Mouse (Mus musculus): Measurements from ENCODE around the gene Zkscan4. TPM values are rescaled to one million over a fixed set of nuclear protein-coding genes. Genes with fewer than 3 reads are reported as not detected.
"Not testable (repeated sequence)": the region's sequence is repeated elsewhere in the genome, so short reads cannot be mapped to it uniquely, and the experiment has no call there.

Gene Zkscan4
- polyA plus RNA-seq (2016; fragmentation: Nextera tagmentation; extraction: Ambion mirVana), result 3.7 and 4.0 TPM in 2 replicates

DNA sequence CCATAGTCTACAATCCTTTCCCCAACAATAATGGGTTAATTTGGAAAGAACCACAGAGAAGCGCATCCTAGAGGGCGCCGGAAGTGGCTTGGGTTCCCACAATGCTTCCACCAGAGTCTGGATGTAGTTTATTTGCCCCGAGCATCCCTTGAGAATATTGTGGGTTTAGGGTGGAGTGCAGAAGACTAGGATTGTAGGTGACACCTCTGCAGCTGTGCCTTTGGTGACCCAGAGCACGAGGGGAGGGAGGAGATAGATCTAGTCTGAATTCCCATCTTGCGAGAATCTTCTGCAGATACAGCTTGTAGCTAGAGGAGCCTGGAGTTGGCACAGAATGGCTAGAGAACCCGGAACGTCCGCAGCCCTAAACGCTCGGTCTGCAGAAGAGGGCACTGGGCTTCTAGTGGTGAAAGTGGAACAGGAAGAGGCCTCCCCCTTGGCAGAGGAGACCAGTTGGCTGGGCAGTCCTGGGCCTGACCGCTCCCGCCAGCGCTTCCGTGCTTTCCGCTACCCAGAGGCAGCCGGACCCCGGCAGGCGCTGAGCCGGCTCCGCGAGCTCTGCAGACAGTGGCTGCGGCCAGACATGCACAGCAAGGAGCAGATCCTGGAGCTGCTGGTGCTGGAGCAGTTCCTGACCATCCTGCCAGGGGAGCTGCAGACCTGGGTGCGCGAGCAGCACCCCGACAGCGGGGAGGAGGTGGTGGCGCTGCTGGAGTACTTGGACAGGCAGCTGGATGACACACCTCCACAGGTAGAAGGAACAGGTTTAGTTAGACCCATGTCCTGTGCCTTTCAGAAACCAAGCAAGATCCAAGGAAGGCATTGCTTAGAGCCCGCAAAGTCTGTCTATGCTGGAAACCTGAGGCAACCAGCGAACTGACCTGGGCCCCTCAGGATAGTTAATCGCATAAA is at the start of gene Zkscan4, which contains the start of gene Gm10065:
Gene Zkscan4, plus strand, starts transcription at position 149 of the 912 bp plus-strand sequence.
Gene Gm10065, minus strand, starts transcription at position 683 of the 912 bp plus-strand sequence.
- H3K4me3 ChIP-seq, result peak within 1 kb of the TSS; percentile 69
- H3K9me3 ChIP-seq; H3K27me3 ChIP-seq (ENCODE audit: poor library complexity, severe bottlenecking); H3K36me3 ChIP-seq (replicated peaks): not testable (repeated sequence)
- peaks cover 14% of the 10 kb centered on the region for H3K4me1 ChIP-seq
- 4% methylated on average over 31 of the region's 31 CpGs for WGBS
- peak; percentile 67 for DNase-seq (ENCODE audit: extremely low spot score, low spot score)
- peak within 1 kb of the TSS; percentile 82 for H3K27ac ChIP-seq

DNA sequence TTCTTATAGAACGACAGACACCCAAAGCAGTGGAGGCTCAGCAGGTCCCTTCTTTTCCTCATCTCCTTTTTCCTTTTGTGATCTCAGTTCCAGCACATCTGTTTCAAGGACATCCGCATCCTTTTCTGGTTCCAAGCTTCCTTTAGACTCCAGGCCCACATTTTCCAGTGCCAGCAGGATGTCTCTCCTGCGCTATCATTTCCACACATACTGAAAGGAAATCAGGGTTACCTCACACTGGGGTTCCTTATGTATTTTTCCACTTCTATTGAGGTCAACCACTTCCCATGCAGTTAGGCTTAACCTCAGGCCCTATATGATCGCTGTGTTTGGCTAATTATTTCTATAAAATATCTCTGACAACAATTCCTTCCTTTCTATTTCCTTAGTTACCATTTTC is 43.2 kb upstream of the Zkscan4 start:
- H3K4me3 ChIP-seq, result no peak overlapping the region
- no peaks in the 10 kb centered on the region for H3K27me3 ChIP-seq (ENCODE audit: poor library complexity, severe bottlenecking)
- 86% methylated on average over 4 of the region's 4 CpGs for WGBS
- H3K36me3 ChIP-seq (replicated peaks), result 0 out of 2 replicates have a peak, but pooled peaks cover 4% of the 10 kb centered on the region
- no peaks in the 10 kb centered on the region; the same call in 1 of the 2 replicates for H3K9me3 ChIP-seq
- peaks cover 8% of the 10 kb centered on the region for H3K4me1 ChIP-seq
- no peak overlapping the region for H3K27ac ChIP-seq
- DNase-seq (ENCODE audit: extremely low spot score, low spot score), result no peak

DNA sequence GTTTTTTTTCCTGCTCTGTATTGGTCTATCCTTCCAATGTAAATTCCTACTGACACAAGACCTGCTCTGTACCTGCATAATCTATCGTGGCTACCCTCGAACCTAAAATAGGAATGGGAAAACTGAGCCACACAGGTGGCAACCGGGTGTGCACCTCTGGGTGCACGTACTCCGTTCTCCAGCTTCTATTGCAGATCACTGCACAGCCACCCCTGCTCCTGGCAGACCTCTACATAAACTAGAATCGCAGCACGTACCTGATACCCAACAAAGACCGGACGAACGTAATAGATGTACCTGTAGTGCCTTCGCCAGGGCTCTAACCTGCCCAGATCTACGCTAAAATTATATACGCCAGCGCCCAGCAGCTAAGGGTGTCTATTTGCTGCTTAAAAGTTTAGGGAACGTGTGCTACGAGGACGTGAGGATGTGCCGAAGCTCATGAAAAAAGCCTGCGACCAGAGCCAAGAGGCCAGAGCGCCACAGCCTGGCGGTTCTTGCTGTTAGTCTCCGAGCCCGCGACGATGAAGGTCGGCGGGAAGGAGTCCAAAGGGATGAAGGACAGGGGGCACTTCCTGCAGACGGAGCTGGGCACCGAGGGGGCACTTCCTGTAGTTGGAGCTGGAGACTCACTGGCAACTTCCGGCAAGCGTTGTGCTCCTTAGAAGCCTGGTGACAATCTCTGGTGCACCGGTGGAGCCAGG is 38.1 kb upstream of the Zkscan4 start, which contains the start of gene Pgbd1:
Gene Pgbd1, minus strand, starts transcription at position 556 of the 704 bp plus-strand sequence.
- peak within 1 kb of the TSS; percentile 64 for H3K4me3 ChIP-seq
- DNase-seq (ENCODE audit: extremely low spot score, low spot score), result peak; percentile 83
- peak within 1 kb of the TSS; percentile 87 for H3K27ac ChIP-seq
- H3K4me1 ChIP-seq, result peaks cover 20% of the 10 kb centered on the region
- peaks cover 32% of the 10 kb centered on the region for H3K36me3 ChIP-seq (replicated peaks)
- WGBS, result 1% methylated on average over 32 of the region's 32 CpGs
- H3K9me3 ChIP-seq, result no peaks in the 10 kb centered on the region; the same call in 1 of the 2 replicates
- H3K27me3 ChIP-seq (ENCODE audit: poor library complexity, severe bottlenecking), result no peaks in the 10 kb centered on the region

DNA sequence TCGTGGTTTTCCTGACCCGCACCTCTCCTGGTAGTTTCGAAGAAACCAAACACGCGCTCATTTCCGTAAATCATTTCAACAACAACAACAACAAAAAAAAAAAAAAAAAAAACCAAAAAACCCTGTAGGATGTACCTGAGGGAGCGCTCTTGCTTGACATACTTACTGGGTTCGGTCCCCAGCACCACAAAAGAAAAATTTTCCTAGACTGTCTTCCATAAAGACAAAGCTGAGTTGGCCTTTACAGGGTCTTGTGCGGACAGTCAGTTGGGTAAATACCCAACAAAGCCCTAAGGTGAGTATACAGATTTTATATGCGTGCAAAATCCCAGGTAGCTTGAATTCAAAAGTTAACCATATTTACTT is 37.5 kb upstream of the Zkscan4 start:
- H3K36me3 ChIP-seq (replicated peaks), result peaks cover 37% of the 10 kb centered on the region
- H3K9me3 ChIP-seq, result no peaks in the 10 kb centered on the region; the same call in 1 of the 2 replicates
- H3K27ac ChIP-seq, result peak overlapping the region; percentile 87
- H3K4me1 ChIP-seq, result peaks cover 20% of the 10 kb centered on the region
- DNase-seq (ENCODE audit: extremely low spot score, low spot score), result no peak
- no peaks in the 10 kb centered on the region for H3K27me3 ChIP-seq (ENCODE audit: poor library complexity, severe bottlenecking)
- 16% methylated on average over 10 of the region's 10 CpGs for WGBS
- H3K4me3 ChIP-seq, result peak overlapping the region; percentile 64

DNA sequence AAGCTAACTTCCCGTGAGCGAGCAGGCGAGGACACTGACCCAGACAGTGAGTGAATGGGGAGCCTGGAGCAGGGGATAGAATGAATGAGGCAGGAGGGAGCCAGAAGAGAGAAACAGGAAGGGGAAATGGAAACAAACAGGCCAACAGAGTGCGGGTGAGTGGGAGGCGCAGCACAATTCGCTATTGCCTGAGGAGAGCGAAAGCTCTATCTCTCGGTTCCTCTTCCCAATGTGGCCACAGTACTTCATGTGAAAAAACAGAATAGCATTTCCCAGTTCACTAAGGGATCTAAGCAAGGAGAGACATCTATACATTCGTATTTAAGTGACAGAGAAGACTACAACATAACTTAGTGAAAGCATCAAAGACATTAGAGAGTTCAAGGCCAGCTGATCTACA is 31.9 kb upstream of the Zkscan4 start:
- H3K27me3 ChIP-seq (ENCODE audit: poor library complexity, severe bottlenecking), result no peaks in the 10 kb centered on the region
- H3K4me1 ChIP-seq, result no peaks in the 10 kb centered on the region
- no peak overlapping the region for H3K27ac ChIP-seq
- 86% methylated on average over 9 of the region's 9 CpGs for WGBS
- H3K4me3 ChIP-seq, result no peak overlapping the region
- no peaks in the 10 kb centered on the region for H3K9me3 ChIP-seq
- H3K36me3 ChIP-seq (replicated peaks), result peaks cover 80% of the 10 kb centered on the region
- DNase-seq (ENCODE audit: extremely low spot score, low spot score), result no peak

DNA sequence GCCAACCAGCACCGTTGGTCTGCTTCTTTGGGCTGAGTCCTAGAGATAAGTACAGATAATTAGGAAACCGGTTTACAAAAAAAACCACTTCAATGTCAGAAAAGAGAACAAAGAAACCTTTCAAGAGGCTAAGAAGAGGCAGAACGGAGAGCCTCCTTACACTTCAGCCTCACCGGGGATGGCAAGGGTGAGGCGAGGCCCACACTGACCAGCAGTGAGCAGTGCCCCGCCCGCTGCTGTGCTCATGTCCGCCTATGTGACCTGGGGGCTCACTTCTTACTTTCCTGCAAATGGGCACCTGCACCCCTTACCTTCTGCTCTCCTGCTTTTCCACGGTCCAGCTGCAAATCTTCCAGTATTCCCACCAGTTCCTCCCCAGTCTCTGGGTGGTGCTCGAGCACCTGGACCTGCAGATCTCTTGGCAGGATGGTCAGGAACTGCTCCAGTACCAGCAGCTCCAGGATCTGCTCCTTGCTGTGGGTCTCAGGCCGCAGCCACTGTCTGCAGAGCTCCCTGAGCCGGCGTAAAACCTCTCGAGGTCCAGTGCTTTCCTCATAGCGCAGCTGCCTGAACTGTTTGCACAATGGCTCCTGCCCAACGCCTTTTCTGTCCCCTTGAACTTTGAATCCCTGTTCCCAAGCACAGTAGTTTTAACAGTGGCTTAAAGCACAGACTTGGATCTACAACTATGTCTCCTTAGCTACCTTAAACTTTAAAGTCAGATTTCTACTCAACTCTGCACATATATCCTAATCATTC is 30.7 kb upstream of the Zkscan4 start:
- H3K4me1 ChIP-seq, result peaks cover 10% of the 10 kb centered on the region
- peaks cover 76% of the 10 kb centered on the region for H3K36me3 ChIP-seq (replicated peaks)
- H3K9me3 ChIP-seq, result no peaks in the 10 kb centered on the region
- 84% methylated on average over 16 of the region's 16 CpGs for WGBS
- no peak overlapping the region for H3K27ac ChIP-seq
- H3K4me3 ChIP-seq, result no peak overlapping the region
- H3K27me3 ChIP-seq (ENCODE audit: poor library complexity, severe bottlenecking), result no peaks in the 10 kb centered on the region
- no peak for DNase-seq (ENCODE audit: extremely low spot score, low spot score)

DNA sequence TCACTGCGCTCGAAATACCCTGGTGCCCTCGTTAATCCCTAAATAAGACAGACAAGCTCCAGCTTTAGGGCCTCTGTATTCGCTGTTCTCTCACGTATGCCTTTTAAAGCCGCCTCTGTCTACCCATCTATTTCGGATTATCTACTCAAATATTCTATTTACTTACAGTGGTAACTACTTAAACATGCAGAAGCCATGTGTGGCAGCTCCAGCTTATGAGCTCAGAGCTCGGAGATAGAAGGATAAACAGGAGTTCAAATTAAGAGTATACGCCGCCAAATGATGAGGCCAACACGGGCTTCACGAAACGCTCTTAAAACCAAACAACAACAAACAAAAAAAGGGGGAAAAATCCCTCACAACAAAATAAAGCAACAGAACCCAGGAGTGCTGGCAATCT is 25.7 kb upstream of the Zkscan4 start:
- H3K4me1 ChIP-seq, result peaks cover 19% of the 10 kb centered on the region
- H3K36me3 ChIP-seq (replicated peaks), result peaks cover 26% of the 10 kb centered on the region
- peak overlapping the region; percentile 88 for H3K27ac ChIP-seq
- no peaks in the 10 kb centered on the region for H3K27me3 ChIP-seq (ENCODE audit: poor library complexity, severe bottlenecking)
- DNase-seq (ENCODE audit: extremely low spot score, low spot score), result no peak
- WGBS, result 3% methylated on average over 13 of the region's 13 CpGs
- peak overlapping the region; percentile 76 for H3K4me3 ChIP-seq
- H3K9me3 ChIP-seq, result no peaks in the 10 kb centered on the region

DNA sequence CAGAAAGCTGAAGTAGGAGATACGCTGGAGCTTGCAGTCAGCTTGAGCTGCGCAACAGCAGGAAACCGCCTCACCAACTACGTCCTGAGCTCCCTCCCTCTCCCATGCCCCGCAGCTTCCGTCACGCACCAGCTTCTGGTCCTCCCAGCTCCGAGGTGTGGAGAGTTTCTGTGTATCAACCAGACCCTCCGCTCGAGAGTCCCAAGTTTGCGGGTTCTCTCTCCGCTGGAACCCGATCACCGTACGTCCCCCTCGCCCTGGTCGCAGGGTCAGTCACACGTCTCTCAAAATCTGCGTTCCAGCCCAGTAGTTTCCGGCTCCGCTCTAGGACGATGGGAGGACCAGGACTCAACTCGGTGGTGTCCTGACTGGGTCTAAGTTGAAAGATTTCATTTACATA is 25.3 kb upstream of the Zkscan4 start, which contains the start of gene Zscan26:
Gene Zscan26, minus strand, starts transcription at position 282 of the 400 bp plus-strand sequence.
- WGBS, result under 1% methylated on average over 23 of the region's 23 CpGs
- peaks cover 21% of the 10 kb centered on the region for H3K36me3 ChIP-seq (replicated peaks)
- peak within 1 kb of the TSS; percentile 76 for H3K4me3 ChIP-seq
- H3K27ac ChIP-seq, result peak within 1 kb of the TSS; percentile 88
- DNase-seq (ENCODE audit: extremely low spot score, low spot score), result peak; percentile 84
- no peaks in the 10 kb centered on the region for H3K9me3 ChIP-seq
- H3K27me3 ChIP-seq (ENCODE audit: poor library complexity, severe bottlenecking), result no peaks in the 10 kb centered on the region
- H3K4me1 ChIP-seq, result peaks cover 19% of the 10 kb centered on the region

DNA sequence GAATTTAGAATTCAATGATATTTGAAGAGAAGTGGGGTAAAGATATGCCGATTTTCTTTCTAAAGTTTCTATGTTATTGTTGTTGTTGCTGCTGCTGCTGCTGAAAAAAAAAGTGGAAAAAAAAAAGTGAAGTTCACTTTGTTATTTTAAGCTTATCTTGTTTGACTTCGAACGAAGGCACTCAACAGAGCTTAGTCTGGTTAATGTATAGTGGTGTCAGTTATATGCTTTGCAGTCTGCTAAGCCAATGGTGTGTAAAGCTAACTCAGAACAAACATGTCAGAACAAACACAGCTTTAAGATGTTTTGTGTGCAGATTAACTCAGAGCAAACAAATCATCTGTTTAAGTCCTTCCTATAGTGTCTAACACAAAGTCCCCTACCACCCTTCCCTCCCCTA is 24.6 kb upstream of the Zkscan4 start:
- no peak for DNase-seq (ENCODE audit: extremely low spot score, low spot score)
- Histone ChIP-seq H3K36me3 (replicated peaks) (peaks cover 15% of the 10 kb centered on the region), H3K27me3 (ENCODE audit: poor library complexity, severe bottlenecking) (no peaks in the 10 kb centered on the region), H3K4me3 (peak overlapping the region; percentile 76; the same call in 1 of the 2 replicates), H3K27ac (no peak overlapping the region; the same call in 1 of the 2 replicates), H3K9me3 (no peaks in the 10 kb centered on the region), H3K4me1 (peaks cover 19% of the 10 kb centered on the region)
- WGBS, result 90% methylated on average over 3 of the region's 3 CpGs

DNA sequence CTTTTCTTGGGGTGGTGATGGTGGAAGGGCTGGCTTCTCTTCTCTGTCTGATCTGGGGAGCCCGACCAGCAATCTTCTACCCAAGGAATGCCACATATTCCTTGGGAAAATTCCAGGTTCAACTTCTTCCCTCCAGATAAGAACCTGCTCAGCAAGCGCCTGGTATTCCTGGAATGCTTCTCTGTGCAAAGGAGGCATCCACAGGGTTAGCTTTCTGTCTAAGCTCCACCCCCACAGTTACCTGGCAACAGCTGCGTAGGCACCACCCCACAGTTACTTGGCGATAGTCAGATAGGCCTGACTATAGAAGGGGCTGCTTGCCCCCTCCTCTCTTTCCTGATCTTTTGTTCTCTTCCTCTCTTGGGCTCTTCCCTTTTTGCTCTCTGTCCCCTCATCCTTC is 22.4 kb upstream of the Zkscan4 start:
- H3K4me1 ChIP-seq, result peaks cover 19% of the 10 kb centered on the region
- peaks cover 6% of the 10 kb centered on the region for H3K36me3 ChIP-seq (replicated peaks)
- H3K4me3 ChIP-seq, result no peak overlapping the region
- H3K9me3 ChIP-seq, result no peaks in the 10 kb centered on the region
- no peaks in the 10 kb centered on the region for H3K27me3 ChIP-seq (ENCODE audit: poor library complexity, severe bottlenecking)
- no peak for DNase-seq (ENCODE audit: extremely low spot score, low spot score)
- H3K27ac ChIP-seq, result no peak overlapping the region; the same call in 1 of the 2 replicates
- 13% methylated on average over 4 of the region's 4 CpGs for WGBS

DNA sequence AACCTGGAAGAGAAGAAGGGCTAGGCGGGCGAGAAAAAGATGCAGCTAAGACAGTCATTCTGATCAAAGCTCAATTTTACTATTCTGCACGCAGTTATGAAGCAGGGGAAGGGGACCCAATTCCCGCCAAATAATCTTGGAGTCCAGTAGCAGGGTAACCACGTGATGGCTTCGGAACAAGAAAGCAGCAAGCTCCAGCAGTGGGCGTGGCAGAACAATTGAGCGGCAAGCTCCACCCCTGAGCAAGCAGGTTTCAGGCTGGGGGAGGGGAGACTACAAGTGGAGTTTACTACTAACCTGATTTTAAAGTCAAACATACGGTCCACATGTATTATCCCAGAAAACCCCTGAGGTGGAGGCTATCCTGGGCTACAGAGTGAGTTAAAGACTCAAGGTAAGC is 16.2 kb upstream of the Zkscan4 start:
- H3K36me3 ChIP-seq (replicated peaks); H3K9me3 ChIP-seq; H3K4me1 ChIP-seq; H3K4me3 ChIP-seq; H3K27ac ChIP-seq; DNase-seq (ENCODE audit: extremely low spot score, low spot score): not testable (repeated sequence)
- WGBS, result 58% methylated on average over 9 of the region's 9 CpGs
- H3K27me3 ChIP-seq (ENCODE audit: poor library complexity, severe bottlenecking), result peaks cover 15% of the 10 kb centered on the region

DNA sequence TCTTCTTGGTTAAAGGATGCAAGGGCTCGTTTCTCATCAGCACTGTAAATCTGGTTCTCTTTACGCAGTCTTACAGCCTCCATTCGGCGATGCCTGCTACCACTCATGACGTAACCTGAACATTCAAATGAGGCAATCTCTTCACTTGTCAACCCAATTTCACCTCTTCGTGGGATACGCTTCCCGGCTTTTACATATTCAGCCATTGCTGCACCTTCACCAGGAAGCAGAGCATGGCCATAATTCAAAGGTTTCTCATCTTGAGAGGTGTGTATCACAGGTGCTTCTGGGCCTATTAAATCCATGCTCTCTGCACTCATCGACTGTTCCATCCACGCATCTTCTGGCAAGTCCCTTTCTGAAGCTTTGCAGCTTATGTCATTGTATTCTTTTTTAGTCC is 11.4 kb upstream of the Zkscan4 start:
- no peak overlapping the region for H3K4me3 ChIP-seq
- no peak for DNase-seq (ENCODE audit: extremely low spot score, low spot score)
- WGBS, result 86% methylated on average over 10 of the region's 10 CpGs
- H3K36me3 ChIP-seq (replicated peaks), result no peaks in the 10 kb centered on the region
- peaks cover 12% of the 10 kb centered on the region for H3K4me1 ChIP-seq
- H3K9me3 ChIP-seq, result 0 out of 2 replicates have a peak, but pooled peaks cover 4% of the 10 kb centered on the region
- peaks cover 42% of the 10 kb centered on the region for H3K27me3 ChIP-seq (ENCODE audit: poor library complexity, severe bottlenecking)
- H3K27ac ChIP-seq, result no peak overlapping the region
